Mouse (Mus musculus) granulocyte monocyte progenitor cell, adult 5-6 weeks (primary cell): ENCODE measurements around the gene Il16. TPM values are rescaled to one million over a fixed set of nuclear protein-coding genes. Genes with fewer than 3 reads are reported as not detected.
A peak's percentile ranks its signal among the peaks of the same experiment; 100 is the strongest.

Experiments used
- ATAC-seq: replicated peaks from 2 replicates; pipeline ENCODE4 v1.8.0; 2016; ENCODE audit warnings: mild to moderate bottlenecking, moderate TSS enrichment, inconsistent platforms; ENCODE audit not compliant: poor library complexity, severe bottlenecking
- total RNA-seq, 2 experiments: library from RNA; stranded (forward) in 1 of 2; stranded (reverse) in 1 of 2; fragments of 200-712, 200-1000 nt in 1 of 2; fragments of >200 nt in 1 of 2; fragmentation: Nextera tagmentation in 1 of 2; gene quantifications; 2 replicates each; pipeline ENCODE4 v1.2.3; 2014 to 2017

The Il16 gene
- total RNA-seq, 2 experiments from 2014 or later = 43.0 to 71.5 TPM

DNA sequence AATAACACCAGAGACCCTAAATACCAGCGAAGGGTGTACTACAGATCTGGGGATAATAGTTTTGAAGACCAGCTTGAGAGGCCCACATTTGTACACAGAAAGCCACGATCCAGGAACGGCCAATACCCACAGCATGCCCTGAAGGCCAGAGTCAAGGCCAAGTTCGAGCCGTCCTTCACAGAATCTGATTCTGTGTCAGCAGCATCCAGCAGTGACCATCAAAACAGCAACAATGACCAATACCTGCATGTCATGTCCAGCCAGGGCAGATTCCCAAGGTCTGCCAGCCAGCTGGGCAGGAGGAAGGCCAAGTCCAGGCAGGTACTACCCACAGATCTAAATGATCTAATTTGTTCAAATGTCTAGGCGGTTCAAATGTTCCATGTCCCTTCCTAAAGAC, 122.9 kb downstream of the Il16 start:
- ATAC-seq = no peak

DNA sequence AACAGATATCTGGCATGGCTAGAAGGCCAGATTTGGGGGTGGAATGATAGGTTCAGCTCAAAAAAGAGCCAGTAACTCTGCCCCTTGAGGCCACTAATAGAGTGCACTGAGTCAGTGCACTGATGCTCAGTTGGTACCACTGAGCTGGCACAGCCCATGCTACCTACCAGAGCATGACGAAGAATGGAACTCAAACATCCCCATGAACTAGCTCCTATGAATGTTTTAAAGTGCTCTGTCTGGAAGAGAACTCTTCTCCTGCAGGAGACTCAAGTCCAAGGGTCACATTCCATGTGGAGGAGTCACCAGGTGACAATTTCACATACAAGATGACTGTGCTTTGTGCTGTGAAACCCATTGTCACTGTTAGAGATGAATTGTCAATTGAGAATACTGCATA, 126.8 kb downstream of the Il16 start:
- ATAC-seq = no peak

DNA sequence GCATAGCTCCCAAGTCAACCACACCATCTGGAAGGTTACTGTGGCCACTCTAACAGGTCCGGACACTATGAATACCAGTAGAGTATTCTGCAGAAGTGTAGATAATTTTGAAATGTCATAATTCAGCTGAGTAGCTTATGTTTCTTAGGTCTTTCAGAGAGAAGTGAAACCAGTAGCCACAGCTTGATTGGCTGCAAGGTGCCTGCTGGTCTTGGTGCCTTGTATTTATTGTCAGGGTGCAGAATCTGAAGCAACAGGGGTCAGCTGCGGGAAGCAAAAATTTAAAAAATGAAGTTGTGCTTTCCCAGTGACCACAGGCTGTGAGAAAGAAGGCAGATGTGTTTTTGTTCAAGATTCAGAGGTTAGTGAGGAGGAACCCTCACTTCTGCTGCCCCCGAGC, 129.3 kb downstream of the Il16 start:
- peak; percentile 96 for ATAC-seq

DNA sequence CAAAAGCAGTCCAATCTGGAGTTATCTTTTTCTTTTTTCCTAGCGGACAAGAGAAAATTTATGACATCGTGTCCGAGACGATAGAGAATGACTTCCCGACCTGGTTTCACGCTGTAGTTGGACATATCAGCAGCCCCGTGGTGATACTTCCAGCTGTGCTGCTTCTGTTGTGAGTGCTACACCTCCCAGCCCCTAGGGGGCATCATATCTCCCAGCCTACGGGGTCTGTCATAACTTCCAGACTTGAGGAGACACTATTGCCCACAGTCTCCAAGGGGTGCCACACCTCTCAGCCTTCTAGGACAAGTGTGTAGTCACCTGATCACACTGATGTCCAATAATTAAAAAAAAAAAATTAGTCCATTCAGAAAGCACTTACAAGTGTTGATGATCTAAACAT, 129.7 kb downstream of the Il16 start:
- peak; percentile 49 for ATAC-seq

DNA sequence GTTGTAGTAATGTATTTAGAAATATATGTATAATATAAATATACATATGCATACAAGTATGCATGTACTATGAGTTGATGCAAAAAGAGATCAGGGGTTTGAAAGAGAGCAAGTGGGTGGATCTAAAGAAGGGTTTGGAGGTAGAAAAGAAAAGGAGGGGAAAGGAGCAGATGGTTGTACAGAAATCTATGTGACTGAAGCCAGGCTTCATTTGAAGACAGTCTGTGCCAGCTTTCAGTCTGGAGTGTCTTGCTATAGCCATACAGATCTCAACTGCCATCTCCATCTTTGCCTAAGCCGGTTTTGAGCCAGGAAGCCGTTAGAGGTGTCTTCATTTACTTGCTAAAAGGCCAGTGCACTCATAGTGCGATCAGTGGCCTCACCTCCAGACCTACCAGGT, 130.3 kb downstream of the Il16 start:
- ATAC-seq = no peak

DNA sequence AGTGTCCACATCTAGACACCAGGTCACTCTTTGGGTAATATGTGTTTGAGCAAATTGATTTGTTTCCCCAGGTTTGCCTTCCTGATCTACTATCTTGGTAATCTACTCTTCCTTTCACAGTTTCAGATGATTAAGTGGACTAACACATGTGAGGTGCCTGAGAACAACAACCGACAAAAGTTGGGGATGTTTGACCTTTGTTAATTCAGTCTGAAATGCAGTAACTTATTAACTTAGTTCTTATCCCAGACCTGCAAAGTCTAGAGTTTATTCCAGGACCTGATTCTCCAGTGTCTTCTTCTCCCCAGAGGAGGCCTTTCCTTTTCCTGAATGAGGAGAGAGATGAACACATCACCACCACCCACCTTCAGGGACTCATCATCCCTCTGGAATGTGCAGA, 133.6 kb downstream of the Il16 start:
- no peak for ATAC-seq

DNA sequence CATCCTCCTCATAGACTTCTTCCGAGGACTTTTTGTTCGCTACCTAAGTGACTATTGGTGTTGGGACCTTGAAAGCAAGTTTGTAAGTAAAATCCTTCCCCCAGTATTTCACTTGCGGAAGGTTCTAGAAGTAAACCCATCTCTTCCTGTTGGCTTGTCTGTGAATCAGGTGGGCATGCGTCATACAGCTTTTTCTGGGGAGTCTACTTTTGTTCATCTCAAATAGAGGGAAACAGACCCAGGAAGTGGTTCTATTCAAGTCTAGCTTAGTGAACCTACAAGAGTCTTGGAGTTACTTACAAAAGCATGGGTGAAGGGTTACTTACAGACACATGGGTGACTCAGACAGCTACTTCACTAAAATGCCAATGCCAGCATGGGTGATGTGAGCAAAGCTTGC, 135.6 kb downstream of the Il16 start:
- no peak for ATAC-seq

- no peak for ATAC-seq
Measured at GRCm38 (mm10) chr7:83606796-83607195, 138.7 kb downstream of the Il16 start.

DNA sequence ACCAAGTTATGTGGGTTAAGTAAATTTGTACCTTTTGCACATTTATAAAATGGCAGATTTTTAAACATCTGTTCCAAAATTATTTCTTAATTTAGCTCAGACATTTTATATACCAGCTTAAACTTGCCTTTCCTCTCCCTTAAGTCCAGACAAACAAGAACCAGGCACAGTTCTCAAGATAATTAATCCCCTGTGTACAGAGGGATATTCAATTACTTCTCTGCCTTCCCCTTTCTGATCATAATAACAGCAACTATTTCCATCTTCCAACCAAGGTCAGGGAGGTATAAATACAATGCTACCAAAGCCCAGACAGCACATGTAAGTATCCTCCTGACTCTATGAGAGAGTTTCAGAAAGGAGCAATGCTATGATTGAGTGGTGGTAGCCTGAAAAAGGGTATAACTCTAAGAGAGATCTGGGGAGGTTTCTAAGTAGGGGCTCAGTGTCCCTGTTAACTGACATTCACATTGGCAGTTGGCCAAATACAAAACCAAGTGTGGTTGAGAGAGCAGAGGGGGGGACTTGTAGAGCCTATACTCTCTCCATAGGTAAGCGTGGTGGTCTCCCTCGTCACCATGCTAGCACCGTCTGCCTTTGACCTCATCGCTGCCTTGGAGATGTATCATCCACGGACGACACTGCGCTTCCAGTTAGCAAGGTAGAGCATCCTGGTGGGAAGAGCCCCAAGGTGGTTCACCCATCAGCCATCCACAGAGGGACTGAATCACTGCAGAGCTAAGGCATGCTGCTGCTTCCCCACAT, 141.2 kb downstream of the Il16 start:
- no peak for ATAC-seq

DNA sequence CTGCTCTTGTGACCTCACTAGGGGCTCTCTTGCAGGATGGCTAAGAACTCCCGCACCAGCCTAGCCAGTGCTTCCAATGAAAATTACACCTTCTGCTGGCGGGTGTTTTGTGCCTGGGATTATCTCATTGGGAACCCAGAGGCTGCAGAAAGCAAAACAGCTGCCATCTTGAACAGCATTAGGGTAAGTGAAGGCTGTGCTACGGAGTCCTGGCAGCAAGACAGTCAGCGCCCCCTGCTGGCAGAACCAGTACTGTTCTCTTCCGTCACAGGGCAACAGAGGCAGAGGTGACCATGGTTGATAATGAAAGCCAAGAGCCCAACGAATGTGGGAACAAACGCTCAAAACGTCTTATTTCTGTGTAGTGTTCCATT, 145.6 kb downstream of the Il16 start:
- peak; percentile 86 for ATAC-seq

DNA sequence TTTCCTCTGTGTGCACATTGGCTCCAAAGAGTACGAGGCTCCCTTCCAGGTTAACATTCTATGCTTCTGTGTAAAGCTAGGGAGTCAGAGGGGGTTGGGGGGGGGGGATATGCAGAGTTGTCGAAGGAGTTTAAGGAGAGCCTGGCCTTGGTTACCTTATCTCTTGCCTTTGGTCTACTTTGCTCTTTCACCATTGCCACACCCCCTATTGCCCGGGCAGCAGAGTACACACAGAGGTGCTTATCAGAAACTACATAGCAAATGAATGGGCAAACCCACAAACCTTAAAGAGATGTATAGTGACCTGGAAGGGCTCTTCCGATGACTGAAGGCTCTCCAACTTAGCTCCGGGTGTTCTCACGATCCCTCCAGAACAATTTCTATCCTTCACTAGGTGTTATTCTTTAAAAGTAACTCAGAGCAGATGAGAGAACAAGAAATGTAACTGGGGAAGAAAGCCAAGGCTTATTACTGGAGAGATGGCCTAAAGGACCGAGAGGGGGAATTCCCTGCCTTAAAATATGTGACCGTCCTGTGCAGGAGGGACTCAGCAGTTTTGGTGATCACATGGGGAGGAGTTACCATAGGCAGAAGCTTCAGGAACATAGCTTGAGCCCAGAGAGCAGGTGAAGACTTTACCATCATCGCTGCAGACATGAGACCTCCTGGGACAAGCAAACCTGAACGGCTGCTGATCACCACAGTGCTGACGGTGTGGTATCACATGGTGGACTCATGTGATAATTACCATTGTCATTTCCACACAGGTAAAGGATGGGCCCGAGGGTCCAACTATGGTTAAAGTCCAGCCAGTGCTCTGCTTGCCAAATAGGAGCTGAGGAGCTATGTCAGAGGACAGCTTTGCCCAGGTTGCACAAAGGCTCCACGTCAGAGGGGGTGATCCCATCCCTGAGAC, 146.3 kb downstream of the Il16 start:
- no peak for ATAC-seq

GRCm38 (mm10) chr7:83597063-83597462, 148.5 kb downstream of the Il16 start:
- no peak for ATAC-seq

GRCm38 (mm10) chr7:83594056-83594455, 151.5 kb downstream of the Il16 start:
- no peak for ATAC-seq

Other genes with a start within 250 kb of the Il16 start
- not detected in 2 replicates for gene Tmc3, start 160.8 kb downstream of the Il16 start, total RNA-seq (2014; fragmentation: Nextera tagmentation)
- 0.04 TPM in 1 of 2 replicates, not detected in the other for gene Tmc3, start 160.8 kb downstream of the Il16 start, total RNA-seq (2017)
- gene Stard5, start 113.8 kb downstream of the Il16 start, total RNA-seq (2014; fragmentation: Nextera tagmentation) = 9.7 and 17.4 TPM in 2 replicates
- gene Stard5, start 113.8 kb downstream of the Il16 start, total RNA-seq (2017) = 8.5 and 10.7 TPM in 2 replicates
- not detected in 2 replicates for gene Cfap161, start 49.2 kb upstream of the Il16 start, total RNA-seq (2014; fragmentation: Nextera tagmentation)
- gene Cfap161, start 49.2 kb upstream of the Il16 start, total RNA-seq (2017) = not detected in 2 replicates
- 4.9 and 5.8 TPM in 2 replicates for gene Tlnrd1, start 138.6 kb upstream of the Il16 start, total RNA-seq (2014; fragmentation: Nextera tagmentation)
- 5.6 and 6.4 TPM in 2 replicates for gene Tlnrd1, start 138.6 kb upstream of the Il16 start, total RNA-seq (2017)
- gene Mesd, start 138.7 kb upstream of the Il16 start, total RNA-seq (2014; fragmentation: Nextera tagmentation) = 22.6 and 29.3 TPM in 2 replicates
- gene Mesd, start 138.7 kb upstream of the Il16 start, total RNA-seq (2017) = 55.4 and 70.9 TPM in 2 replicates